Mouse (Mus musculus) heart, embryonic 16.5 days (tissue): ENCODE data around the gene Prr3. TPM values are rescaled to one million over a fixed set of nuclear protein-coding genes. Genes with fewer than 3 reads are reported as not detected.

Experiments
- ATAC-seq: fragments of 200-750 bp; cut with Nextera tagmentation; replicated peaks from 2 replicates; pipeline ENCODE4 v1.8.0; 2017; ENCODE audit warnings: moderate number of reproducible peaks; ENCODE audit not compliant: insufficient read depth, low FRiP score; ENCODE audit errors: extremely low read depth
- H3K27ac ChIP-seq: fragments of 300-500 bp; sonication (generic); 2 replicates; pipeline ENCODE4 v1.5.1; 2014; ENCODE audit warnings: mild to moderate bottlenecking, low read length, control low read depth, moderate library complexity
- H3K27me3 ChIP-seq: fragments of 300-500 bp; sonication (generic); 2 replicates; pipeline ENCODE4 v1.6.1; 2014; ENCODE audit warnings: low read length, mixed read lengths; ENCODE audit not compliant: control insufficient read depth, insufficient read depth
- H3K36me3 ChIP-seq: fragments of 300-500 bp; sonication (generic); 2 replicates; pipeline ENCODE4 v1.6.1; 2014; ENCODE audit not compliant: control insufficient read depth, insufficient read depth
- H3K4me1 ChIP-seq: fragments of 300-500 bp; sonication (generic); 2 replicates; pipeline ENCODE4 v1.6.1; 2014; ENCODE audit warnings: low read length, mixed read lengths; ENCODE audit not compliant: control insufficient read depth, insufficient read depth
- H3K4me2 ChIP-seq: fragments of 300-500 bp; sonication (generic); 2 replicates; pipeline ENCODE4 v1.6.1; 2014; ENCODE audit warnings: low read depth, mild to moderate bottlenecking, control low read depth, low read length
- H3K4me3 ChIP-seq: fragments of 300-500 bp; sonication (generic); 2 replicates; pipeline ENCODE4 v1.5.1; 2014; ENCODE audit warnings: mild to moderate bottlenecking, control low read depth, low read length
- H3K9ac ChIP-seq: fragments of 300-500 bp; sonication (generic); 2 replicates; pipeline ENCODE4 v1.6.1; 2014; ENCODE audit warnings: low read length, control low read depth
- H3K9me3 ChIP-seq: fragments of 300-500 bp; sonication (generic); replicated peaks from 2 replicates; pipeline ENCODE4 v1.6.1; 2016; ENCODE audit warnings: low read length; ENCODE audit not compliant: control insufficient read depth
- WGBS: fragments of 180-500 bp; shearing (Covaris S2); extraction: QIAGEN DNeasy Blood & Tissue Kit; methylation state at CpG from one replicate; pipeline ENCODE4 v1.1.7; 2014; 5-methylcytosine and 5-hydroxymethylcytosine counted together
- microRNA counts: library from miRNA; unstranded; fragments of <30 nt; microRNA quantifications from one replicate; lab custom pipeline; 2016
- microRNA-seq: library from miRNA; unstranded; fragments of <30 nt; microRNA quantifications from one replicate; pipeline ENCODE4, GENCODE M21; 2017
- polyA plus RNA-seq: library from polyadenylated mRNA; unstranded; fragments of >200 nt; fragmentation: Nextera tagmentation; extraction: Ambion mirVana; gene quantifications from 2 replicates; pipeline ENCODE4 v1.2.1, GENCODE M21; 2015

The Prr3 gene
- polyA plus RNA-seq, 1 experiment from 2014 or later, result 13.5 TPM

GRCm38 (mm10) chr17:35930627-35931026 lies 49.4 kb downstream of the Prr3 start:
- H3K27me3 ChIP-seq, result no peaks in the 10 kb centered on the region
- no peak overlapping the region for H3K4me3 ChIP-seq
- H3K4me1 ChIP-seq, result no peaks in the 10 kb centered on the region
- 95% methylated on average over 12 of the region's 12 CpGs for WGBS
- peaks cover 47% of the 10 kb centered on the region for H3K36me3 ChIP-seq
- no peaks in the 10 kb centered on the region for H3K9me3 ChIP-seq
- H3K9ac ChIP-seq, result no peak overlapping the region
- no peak overlapping the region for H3K27ac ChIP-seq
- no peak overlapping the region for H3K4me2 ChIP-seq
- ATAC-seq, result no peak

DNA sequence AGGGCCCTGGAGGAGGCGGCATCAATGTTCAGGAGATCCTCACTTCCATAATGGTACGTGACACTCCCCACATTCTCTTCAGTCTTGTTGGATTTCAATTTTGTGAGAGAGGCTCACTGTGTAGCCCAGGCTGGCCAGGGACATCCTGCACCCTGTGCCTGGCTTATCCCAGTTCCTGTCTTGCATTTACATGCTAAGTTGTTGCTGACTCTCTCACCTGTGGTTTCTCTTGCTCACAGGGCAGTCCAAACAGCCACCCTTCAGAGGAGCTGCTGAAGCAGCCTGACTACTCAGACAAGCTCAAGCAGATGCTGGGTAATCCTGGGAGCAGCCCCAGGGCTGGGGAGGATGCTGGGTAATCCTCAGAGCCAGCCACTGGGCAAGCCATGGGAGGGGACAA lies 50.5 kb downstream of the Prr3 start:
- Histone ChIP-seq H3K9ac (no peak overlapping the region), H3K4me3 (no peak overlapping the region), H3K36me3 (peaks cover 54% of the 10 kb centered on the region), H3K27me3 (no peaks in the 10 kb centered on the region), H3K9me3 (no peaks in the 10 kb centered on the region), H3K27ac (no peak overlapping the region), H3K4me2 (no peak overlapping the region), H3K4me1 (no peaks in the 10 kb centered on the region)
- WGBS, result 98% methylated on average over 2 of the region's 2 CpGs
- no peak for ATAC-seq

DNA sequence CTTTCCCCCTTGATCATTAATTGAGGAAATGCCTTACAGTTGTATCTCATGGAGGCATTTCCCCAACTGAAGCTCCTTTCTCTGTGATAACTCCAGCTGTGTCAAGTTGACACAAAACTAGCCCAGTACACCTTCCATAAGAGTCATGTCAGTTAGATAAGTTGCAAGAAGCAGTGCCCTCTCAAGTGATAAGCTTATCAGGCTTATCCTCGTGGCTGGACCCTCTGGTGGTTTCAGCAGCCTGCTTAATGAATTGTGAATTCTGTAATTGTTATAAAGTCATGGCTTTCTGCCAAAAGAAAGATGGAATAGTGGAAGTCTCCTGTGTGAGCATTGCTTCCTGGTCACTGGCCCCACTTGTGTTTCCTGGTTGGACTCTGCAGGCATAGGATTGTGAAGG lies 52.6 kb downstream of the Prr3 start:
- H3K4me2 ChIP-seq, result no peak overlapping the region
- H3K36me3 ChIP-seq, result peaks cover 65% of the 10 kb centered on the region
- H3K4me1 ChIP-seq, result no peaks in the 10 kb centered on the region
- no peak overlapping the region for H3K4me3 ChIP-seq
- no peaks in the 10 kb centered on the region for H3K27me3 ChIP-seq
- no peak for ATAC-seq
- H3K9me3 ChIP-seq, result no peaks in the 10 kb centered on the region
- no peak overlapping the region for H3K27ac ChIP-seq
- WGBS, result 15% methylated on average over 1 of the region's 1 CpGs
- no peak overlapping the region for H3K9ac ChIP-seq

GRCm38 (mm10) chr17:35923281-35923680 lies 56.8 kb downstream of the Prr3 start:
- Histone ChIP-seq H3K27ac (no peak overlapping the region), H3K36me3 (peaks cover 41% of the 10 kb centered on the region), H3K4me1 (peaks cover 13% of the 10 kb centered on the region), H3K27me3 (no peaks in the 10 kb centered on the region), H3K9ac (no peak overlapping the region), H3K4me2 (no peak overlapping the region), H3K4me3 (no peak overlapping the region), H3K9me3 (no peaks in the 10 kb centered on the region)
- WGBS, result 84% methylated on average over 4 of the region's 4 CpGs
- no peak for ATAC-seq

GRCm38 (mm10) chr17:35922566-35922965 lies 57.5 kb downstream of the Prr3 start:
- peaks cover 13% of the 10 kb centered on the region for H3K4me1 ChIP-seq
- H3K9me3 ChIP-seq, result no peaks in the 10 kb centered on the region
- no peak for ATAC-seq
- no peaks in the 10 kb centered on the region for H3K27me3 ChIP-seq
- H3K4me3 ChIP-seq, result no peak overlapping the region
- no peak overlapping the region for H3K9ac ChIP-seq
- peaks cover 34% of the 10 kb centered on the region for H3K36me3 ChIP-seq
- H3K4me2 ChIP-seq, result no peak overlapping the region
- H3K27ac ChIP-seq, result no peak overlapping the region
- WGBS, result 84% methylated on average over 3 of the region's 3 CpGs

MicroRNAs within 50 kb of the gene (microRNA counts, 519-probe panel; counts per million panel counts)
- microRNA mmu-miR-877 (lab: Ali Mortazavi, UCI), result 2,146 counts per million, percentile 31 among the panel's probes with 10 or more counts

Small RNAs within 50 kb of the gene (microRNA-seq; reads per million reads assigned to microRNA genes)
- gene Mir877, result 51.8 reads per million, percentile 44 among the genes with 10 or more reads in this experiment

Other genes with a start within 250 kb of the Prr3 start
- gene Ier3, start 158.6 kb downstream of the Prr3 start, polyA plus RNA-seq, result 60.9 and 62.6 TPM in 2 replicates
- gene Flot1, start 157.0 kb downstream of the Prr3 start, polyA plus RNA-seq, result 119 and 134 TPM in 2 replicates
- 634 and 654 TPM in 2 replicates for gene Tubb5, start 141.9 kb downstream of the Prr3 start, polyA plus RNA-seq
- gene Mdc1, start 138.7 kb downstream of the Prr3 start, polyA plus RNA-seq, result 14.7 and 15.0 TPM in 2 replicates
- 45.9 and 46.9 TPM in 2 replicates for gene Nrm, start 118.9 kb downstream of the Prr3 start, polyA plus RNA-seq
- gene Ppp1r18, start 114.6 kb downstream of the Prr3 start, polyA plus RNA-seq, result 19.6 and 20.1 TPM in 2 replicates
- 27.4 and 29.2 TPM in 2 replicates for gene Dhx16, start 100.4 kb downstream of the Prr3 start, polyA plus RNA-seq
- gene 2310061I04Rik, start 82.8 kb downstream of the Prr3 start, polyA plus RNA-seq, result 33.7 and 34.6 TPM in 2 replicates
- 41.1 and 45.5 TPM in 2 replicates for gene Atat1, start 70.2 kb downstream of the Prr3 start, polyA plus RNA-seq
- gene Mrps18b, start 63.8 kb downstream of the Prr3 start, polyA plus RNA-seq, result 70.1 and 77.3 TPM in 2 replicates
- gene Ppp1r10, start 63.8 kb downstream of the Prr3 start, polyA plus RNA-seq, result 25.3 and 28.7 TPM in 2 replicates
- gene Abcf1, start 10.5 kb downstream of the Prr3 start, polyA plus RNA-seq, result 63.2 and 66.5 TPM in 2 replicates
- 34.5 and 36.6 TPM in 2 replicates for gene Gnl1, start 385 bp downstream of the Prr3 start, polyA plus RNA-seq
- gene H2-T24, start 40.3 kb upstream of the Prr3 start, polyA plus RNA-seq, result 1.8 and 2.5 TPM in 2 replicates
- 9.6 and 19.7 TPM in 2 replicates for gene H2-T23, start 52.6 kb upstream of the Prr3 start, polyA plus RNA-seq
- gene H2-T22, start 62.5 kb upstream of the Prr3 start, polyA plus RNA-seq, result 10.1 and 12.6 TPM in 2 replicates
- gene Gm6034, start 62.7 kb upstream of the Prr3 start, polyA plus RNA-seq, result not detected in 2 replicates
- gene Gm11127, start 78.1 kb upstream of the Prr3 start, polyA plus RNA-seq, result 0.24 TPM in 1 of 2 replicates, not detected in the other
- gene Gm19684, start 141.4 kb upstream of the Prr3 start, polyA plus RNA-seq, result 0.21 TPM in 1 of 2 replicates, not detected in the other
- 0.22 and 0.39 TPM in 2 replicates for gene Gm7030, start 149.2 kb upstream of the Prr3 start, polyA plus RNA-seq
- 1.8 and 1.9 TPM in 2 replicates for gene Gm8909, start 188.3 kb upstream of the Prr3 start, polyA plus RNA-seq
- 0.21 and 0.97 TPM in 2 replicates for gene H2-T3, start 210.1 kb upstream of the Prr3 start, polyA plus RNA-seq